Mouse (Mus musculus) lung, adult 2 months (tissue): ENCODE data around the gene Slk.

Experiments used
- CTCF ChIP-seq: fragments of 200-500 bp; IDR thresholded peaks from 2 replicates; pipeline ENCODE4 v1.5.1; 2011; ENCODE audit warnings: mild to moderate bottlenecking, low read length, control low read depth; ENCODE audit not compliant: insufficient read depth
- POLR2A ChIP-seq: fragments of 200-500 bp; IDR thresholded peaks from 2 replicates; pipeline ENCODE4 v1.6.1; 2011; ENCODE audit warnings: low read depth, mild to moderate bottlenecking, control low read depth, low read length, borderline replicate concordance; ENCODE audit errors: extremely low read depth

DNA sequence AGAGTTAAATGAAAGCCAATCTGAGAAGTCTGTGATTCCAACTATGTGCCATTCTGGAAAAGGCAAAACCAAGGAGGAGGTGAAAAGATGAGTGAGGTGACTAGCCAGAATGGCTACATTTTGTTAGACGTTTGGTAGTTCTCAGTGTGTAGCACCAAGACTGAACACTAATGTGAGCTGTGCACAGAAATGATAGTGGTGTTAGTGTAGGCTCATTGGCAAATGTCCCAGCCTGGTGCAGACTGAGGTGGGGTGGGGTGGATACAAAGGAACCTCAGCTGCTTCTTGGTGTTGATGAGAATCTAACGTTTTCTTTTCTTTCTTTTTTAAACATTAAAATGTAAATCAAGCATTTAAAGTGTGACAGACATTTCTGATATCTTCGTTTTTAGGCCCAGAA, 29.0 kb downstream of the Slk start:
- TF ChIP-seq CTCF = no peak
- no peak for TF ChIP-seq POLR2A
